ENCODE assay signal across 10 mouse cellular contexts in the genomic region with DNA sequence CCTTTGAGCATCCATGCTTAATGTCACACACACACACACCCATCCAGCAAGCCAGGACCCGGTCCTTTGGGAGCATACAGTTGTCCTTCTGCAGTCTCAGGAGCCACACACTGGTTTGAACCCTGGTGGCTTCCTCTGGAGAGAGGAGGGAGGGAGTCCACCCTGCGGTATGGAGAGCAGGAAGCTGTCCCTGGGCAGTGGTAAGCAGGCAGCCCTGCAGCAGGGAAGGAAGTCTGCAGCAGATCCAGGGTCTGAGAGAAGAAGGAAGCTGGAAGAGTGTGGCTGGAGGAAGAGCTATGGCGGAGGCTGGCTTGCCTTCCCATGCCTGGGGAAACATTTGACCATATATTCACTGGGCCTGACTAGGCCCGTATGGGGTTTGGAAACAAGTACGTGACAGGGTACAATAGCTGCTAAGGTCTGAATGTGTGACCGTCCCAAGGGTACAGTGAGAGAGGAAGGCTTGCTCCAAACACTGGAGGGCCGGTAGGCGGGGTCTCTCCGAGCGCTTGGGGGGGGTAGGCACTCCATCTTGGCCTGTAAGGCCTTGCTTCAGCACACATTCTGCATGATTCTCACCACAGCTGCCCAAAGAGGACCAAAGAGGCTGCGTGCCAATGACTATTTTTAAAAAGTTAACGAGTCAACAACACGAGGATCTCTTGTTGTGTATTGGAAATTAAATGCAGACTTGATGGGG.
DNase-seq lines count a peak whose midpoint lies in the region; ATAC-seq and TF ChIP-seq lines count a peak whose summit lies in the region.
"Had no signal": no experiment of that assay in that cellular context is flagged by ENCODE, and none has a peak within 500 bp of the region (broad histone marks: within the 10 kb centered on the region; RNA-seq: fewer than 3 reads in every experiment).

No protein-coding gene starts in this region.

- H3K36me3 ChIP-seq in forebrain, embryonic 10.5 days (replicated peaks): peaks cover 16% of the 10 kb centered on the region
- no peaks in the 10 kb centered on the region for H3K36me3 ChIP-seq in forebrain, postnatal 0 days (ENCODE audit: insufficient read depth)
- peaks cover 9% of the 10 kb centered on the region; the same call in 1 of the 2 replicates for H3K36me3 ChIP-seq in lung, embryonic 14.5 days (ENCODE audit: insufficient read depth)
- no peaks in the 10 kb centered on the region for H3K36me3 ChIP-seq in hindbrain, embryonic 13.5 days
- H3K36me3 ChIP-seq in neural tube, embryonic 13.5 days: no peaks in the 10 kb centered on the region

- no peak for ATAC-seq in forebrain, postnatal 0 days
- ATAC-seq in lung, embryonic 14.5 days (ENCODE audit: insufficient read depth): no peak
- no peak for ATAC-seq in hindbrain, embryonic 13.5 days (ENCODE audit: low FRiP score)
- ATAC-seq in neural tube, embryonic 13.5 days (ENCODE audit: low read depth): no peak
- ATAC-seq: Patski had no signal

- H3K4me3 ChIP-seq in forebrain, embryonic 10.5 days: no peak overlapping the region
- H3K4me3 ChIP-seq in forebrain, postnatal 0 days (ENCODE audit: low read depth, low read length): no peak overlapping the region
- H3K4me3 ChIP-seq in lung, embryonic 14.5 days (ENCODE audit: low read depth, low read length): no peak overlapping the region
- no peak overlapping the region for H3K4me3 ChIP-seq in hindbrain, embryonic 13.5 days
- no peak overlapping the region for H3K4me3 ChIP-seq in neural tube, embryonic 13.5 days

- H3K27ac ChIP-seq in forebrain, embryonic 10.5 days: peak overlapping the region; percentile 89
- H3K27ac ChIP-seq in forebrain, postnatal 0 days (ENCODE audit: low read depth, low read length): no peak overlapping the region
- H3K27ac ChIP-seq in lung, embryonic 14.5 days (ENCODE audit: low read depth): 0 out of 2 replicates have a peak overlapping the region, but pooled peaks have one; percentile 33
- no peak overlapping the region for H3K27ac ChIP-seq in hindbrain, embryonic 13.5 days
- peak overlapping the region; percentile 46 for H3K27ac ChIP-seq in neural tube, embryonic 13.5 days (replicated peaks)
- H3K27ac ChIP-seq: liver, embryonic 14.5 days had no signal

- 77% methylated on average over 13 of the region's 13 CpGs for WGBS in forebrain, embryonic 10.5 days
- 44% methylated on average over 13 of the region's 13 CpGs for WGBS in forebrain, postnatal 0 days
- 73% methylated on average over 13 of the region's 13 CpGs for WGBS in lung, embryonic 14.5 days
- WGBS in hindbrain, embryonic 13.5 days: 65% methylated on average over 13 of the region's 13 CpGs
- WGBS in neural tube, embryonic 13.5 days: 55% methylated on average over 13 of the region's 13 CpGs

- H3K4me1 ChIP-seq in forebrain, embryonic 10.5 days: peaks cover 100% of the 10 kb centered on the region
- peaks cover 29% of the 10 kb centered on the region for H3K4me1 ChIP-seq in forebrain, postnatal 0 days (ENCODE audit: insufficient read depth)
- peaks cover 19% of the 10 kb centered on the region for H3K4me1 ChIP-seq in lung, embryonic 14.5 days (ENCODE audit: insufficient read depth)
- peaks cover 80% of the 10 kb centered on the region for H3K4me1 ChIP-seq in hindbrain, embryonic 13.5 days (replicated peaks)
- H3K4me1 ChIP-seq in neural tube, embryonic 13.5 days (replicated peaks): peaks cover 96% of the 10 kb centered on the region

- no peaks in the 10 kb centered on the region for H3K27me3 ChIP-seq in forebrain, embryonic 10.5 days (ENCODE audit: poor library complexity, severe bottlenecking)
- H3K27me3 ChIP-seq in forebrain, postnatal 0 days (ENCODE audit: insufficient read depth, low read length): no peaks in the 10 kb centered on the region
- no peaks in the 10 kb centered on the region for H3K27me3 ChIP-seq in lung, embryonic 14.5 days (ENCODE audit: insufficient read depth, low read length)
- no peaks in the 10 kb centered on the region for H3K27me3 ChIP-seq in hindbrain, embryonic 13.5 days
- H3K27me3 ChIP-seq in neural tube, embryonic 13.5 days: no peaks in the 10 kb centered on the region
- H3K27me3 ChIP-seq: Patski had no signal

- no peak for DNase-seq in forebrain, embryonic 10.5 days (ENCODE audit: extremely low spot score, low spot score)
- no peak for DNase-seq in forebrain, postnatal 0 days
- DNase-seq in lung, embryonic 14.5 days: peak; percentile 23
- no peak for DNase-seq in lung, adult 18-20 months
- no peak for DNase-seq in frontal cortex, postnatal 36 days (ENCODE audit: low spot score in 2 of 2)
- DNase-seq in left cerebral cortex, adult 18-20 months (ENCODE audit: low spot score in 2 of 2): no peak

- TF ChIP-seq CTCF in forebrain, postnatal 0 days (IDR thresholded peaks at IDR 0.05; ENCODE audit: low read depth): no peak
- TF ChIP-seq CTCF in lung, embryonic 14.5 days (IDR thresholded peaks at IDR 0.05; ENCODE audit: low read depth): no peak

- no peak overlapping the region for H3K4me2 ChIP-seq in forebrain, postnatal 0 days (ENCODE audit: low read depth)
- no peak overlapping the region for H3K4me2 ChIP-seq in lung, embryonic 14.5 days
- peak overlapping the region; percentile 17; the same call in 1 of the 2 replicates for H3K4me2 ChIP-seq in hindbrain, embryonic 13.5 days
- H3K4me2 ChIP-seq in neural tube, embryonic 13.5 days: peak overlapping the region; percentile 18; the same call in 1 of the 2 replicates

- no peaks in the 10 kb centered on the region for H3K9me3 ChIP-seq in forebrain, embryonic 10.5 days
- no peaks in the 10 kb centered on the region for H3K9me3 ChIP-seq in forebrain, postnatal 0 days (ENCODE audit: low read length)
- H3K9me3 ChIP-seq in lung, embryonic 14.5 days (ENCODE audit: low read depth, low read length): no peaks in the 10 kb centered on the region
- no peaks in the 10 kb centered on the region for H3K9me3 ChIP-seq in hindbrain, embryonic 13.5 days
- no peaks in the 10 kb centered on the region for H3K9me3 ChIP-seq in neural tube, embryonic 13.5 days

- no peak overlapping the region; the same call in 1 of the 2 replicates for H3K9ac ChIP-seq in forebrain, postnatal 0 days
- H3K9ac ChIP-seq in lung, embryonic 14.5 days: no peak overlapping the region
- peak overlapping the region; percentile 51 for H3K9ac ChIP-seq in hindbrain, embryonic 13.5 days
- H3K9ac ChIP-seq in neural tube, embryonic 13.5 days: 0 out of 2 replicates have a peak overlapping the region, but pooled peaks have one; percentile 27
- H3K9ac ChIP-seq: liver, embryonic 14.5 days had no signal

Comparison
In these comparisons a context has a peak if more than half of its experiments do, and no peak if none do; other contexts are left out.
1. H3K27ac ChIP-seq: peak in forebrain, embryonic 10.5 days (single experiment), lung, embryonic 14.5 days (single experiment) and neural tube, embryonic 13.5 days (single experiment); none in forebrain, postnatal 0 days (single experiment) and hindbrain, embryonic 13.5 days (single experiment).
2. H3K4me2 ChIP-seq: peak in hindbrain, embryonic 13.5 days (single experiment) and neural tube, embryonic 13.5 days (single experiment); none in forebrain, postnatal 0 days (single experiment) and lung, embryonic 14.5 days (single experiment).
3. H3K9ac ChIP-seq: peak in hindbrain, embryonic 13.5 days (single experiment) and neural tube, embryonic 13.5 days (single experiment); none in forebrain, postnatal 0 days (single experiment) and lung, embryonic 14.5 days (single experiment).